Mouse (Mus musculus) intestine, embryonic 16.5 days (tissue): ENCODE data around the gene Cybc1. TPM values are rescaled to one million over a fixed set of nuclear protein-coding genes. Genes with fewer than 3 reads are reported as not detected.

Experiments used
- ATAC-seq: fragments of 200-750 bp; cut with Nextera tagmentation; 2 replicates; pipeline ENCODE4 v1.8.0; 2017; ENCODE audit warnings: moderate TSS enrichment, moderate library complexity
- H3K27ac ChIP-seq: fragments of 300-500 bp; sonication (generic); 2 replicates; pipeline ENCODE4 v1.5.1; 2014; ENCODE audit warnings: mild to moderate bottlenecking, low read length
- H3K27me3 ChIP-seq: fragments of 300-500 bp; sonication (generic); replicated peaks from 2 replicates; pipeline ENCODE4 v1.6.1; 2014; ENCODE audit warnings: low read length, control low read depth, mixed read lengths; ENCODE audit not compliant: control insufficient read depth, insufficient read depth
- H3K36me3 ChIP-seq: fragments of 300-500 bp; sonication (generic); 2 replicates; pipeline ENCODE4 v1.6.1; 2014; ENCODE audit warnings: low read length, control low read depth; ENCODE audit not compliant: control insufficient read depth, insufficient read depth
- H3K4me1 ChIP-seq: fragments of 300-500 bp; sonication (generic); 2 replicates; pipeline ENCODE4 v1.6.1; 2014; ENCODE audit warnings: low read length, control low read depth, mixed read lengths; ENCODE audit not compliant: control insufficient read depth, insufficient read depth
- H3K4me2 ChIP-seq: fragments of 300-500 bp; sonication (generic); 2 replicates; pipeline ENCODE4 v1.6.1; 2014; ENCODE audit warnings: low read depth, low read length, control low read depth
- H3K4me3 ChIP-seq: fragments of 300-500 bp; sonication (generic); 2 replicates; pipeline ENCODE4 v1.5.1; 2014; ENCODE audit warnings: mild to moderate bottlenecking, low read length
- H3K9ac ChIP-seq: fragments of 300-500 bp; sonication (generic); 2 replicates; pipeline ENCODE4 v1.6.1; 2014; ENCODE audit warnings: low read depth, low read length
- H3K9me3 ChIP-seq: fragments of 300-500 bp; sonication (generic); 2 replicates; pipeline ENCODE4 v1.6.1; 2016; ENCODE audit warnings: low read length, control low read depth; ENCODE audit not compliant: control insufficient read depth
- WGBS: fragments of 180-500 bp; shearing (Covaris S2); extraction: QIAGEN DNeasy Blood & Tissue Kit; methylation state at CpG from one replicate; pipeline ENCODE4 v1.1.7; 2014; 5-methylcytosine and 5-hydroxymethylcytosine counted together
- polyA plus RNA-seq: library from polyadenylated mRNA; unstranded; fragments of >200 nt; fragmentation: Nextera tagmentation; extraction: Ambion mirVana; gene quantifications from 2 replicates; pipeline ENCODE4 v1.2.1, GENCODE M21; 2015

Cybc1 gene
- polyA plus RNA-seq, 1 experiment from 2014 or later = 36.5 TPM

GRCm38 (mm10) chr11:121220771-121221170 lies 8.4 kb downstream of the Cybc1 start:
- Histone ChIP-seq H3K4me1 (no peaks in the 10 kb centered on the region), H3K36me3 (peaks cover 35% of the 10 kb centered on the region), H3K27me3 (no peaks in the 10 kb centered on the region), H3K27ac (no peak overlapping the region), H3K9ac (no peak overlapping the region), H3K9me3 (no peaks in the 10 kb centered on the region), H3K4me2 (no peak overlapping the region), H3K4me3 (no peak overlapping the region)
- no peak for ATAC-seq
- 91% methylated on average over 5 of the region's 5 CpGs for WGBS

- no peak for ATAC-seq
- H3K9ac ChIP-seq = no peak overlapping the region
- H3K9me3 ChIP-seq = no peaks in the 10 kb centered on the region
- H3K36me3 ChIP-seq = peaks cover 32% of the 10 kb centered on the region
- H3K4me1 ChIP-seq = no peaks in the 10 kb centered on the region
- no peak overlapping the region for H3K4me3 ChIP-seq
- H3K27me3 ChIP-seq = no peaks in the 10 kb centered on the region
- H3K4me2 ChIP-seq = no peak overlapping the region
- WGBS = 89% methylated on average over 11 of the region's 11 CpGs
- no peak overlapping the region for H3K27ac ChIP-seq
Measured at GRCm38 (mm10) chr11:121219776-121220175, 9.3 kb downstream of the Cybc1 start.

DNA sequence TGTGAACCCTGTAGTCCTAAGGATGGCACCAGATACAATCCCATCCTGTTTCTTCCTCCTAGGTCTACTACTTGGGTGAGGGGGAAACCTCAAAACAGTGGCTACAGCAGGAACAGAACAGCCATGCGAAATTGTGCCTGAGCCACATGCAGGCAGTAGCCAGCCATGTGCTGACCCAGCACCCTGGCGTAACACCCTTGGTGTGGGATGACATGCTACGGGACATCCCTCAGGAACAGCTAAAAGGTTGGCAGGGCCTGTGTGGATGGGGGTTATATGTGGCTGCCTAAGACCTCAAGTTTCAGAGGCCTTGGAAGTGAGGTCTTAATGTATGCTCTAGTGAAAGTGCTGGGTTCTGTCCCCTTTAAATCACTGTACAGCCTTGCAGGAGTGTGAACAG lies 12.3 kb downstream of the Cybc1 start:
- no peak overlapping the region for H3K9ac ChIP-seq

DNA sequence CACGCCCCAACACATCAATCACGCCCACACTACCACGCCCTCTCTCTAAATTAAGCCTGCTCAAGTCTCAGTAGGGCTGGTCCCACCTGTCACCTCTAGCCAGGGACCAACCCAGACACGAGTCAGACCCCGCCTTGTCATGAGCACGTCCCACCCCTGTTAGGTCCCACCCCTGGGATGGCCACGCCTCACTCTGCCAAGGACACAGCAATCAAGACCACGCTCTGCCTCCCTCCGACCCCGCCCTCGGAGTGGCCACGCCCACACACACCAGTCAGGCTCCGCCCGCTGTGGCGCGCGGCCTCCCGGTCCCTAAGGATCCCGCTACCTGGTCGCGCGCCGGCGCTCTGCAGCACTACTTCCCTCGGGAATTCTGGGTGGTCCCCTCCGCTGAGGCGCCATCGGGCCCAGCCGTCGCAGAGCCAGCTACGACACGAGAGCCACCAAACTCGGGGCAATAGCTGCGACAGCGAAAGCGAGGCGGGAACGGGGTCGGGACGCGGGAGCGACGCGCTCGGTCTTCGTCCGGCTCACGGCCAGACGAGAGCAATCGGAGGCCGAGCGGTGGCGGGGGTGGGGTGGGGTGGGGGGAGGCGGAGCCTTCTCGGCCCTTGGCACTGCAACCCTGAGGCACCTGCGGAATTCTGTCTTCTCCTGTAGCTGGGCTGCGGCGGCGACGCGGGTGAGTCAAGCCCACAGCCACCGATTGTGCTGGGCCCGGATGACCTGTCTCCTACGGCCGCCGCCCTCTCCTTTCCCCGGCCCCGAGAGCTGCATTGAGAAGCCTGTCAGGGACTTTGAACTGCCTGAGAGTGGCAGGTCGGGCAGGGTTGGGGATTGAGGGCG lies 24.7 kb downstream of the Cybc1 start, which contains the start of the genes Hexdc and Ogfod3:
Gene Hexdc, plus strand, starts transcription at position 273 of the 846 bp plus-strand sequence.
Gene Ogfod3, minus strand, starts transcription at position 551 of the 846 bp plus-strand sequence.
- Histone ChIP-seq H3K9ac (peak within 1 kb of the TSS; percentile 85), H3K4me2 (peak within 1 kb of the TSS; percentile 64), H3K4me3 (peak within 1 kb of the TSS; percentile 81), H3K27ac (peak within 1 kb of the TSS; percentile 90), H3K9me3 (no peaks in the 10 kb centered on the region), H3K27me3 (no peaks in the 10 kb centered on the region), H3K4me1 (peaks cover 10% of the 10 kb centered on the region; the same call in 1 of the 2 replicates), H3K36me3 (no peaks in the 10 kb centered on the region)
- ATAC-seq = peak; percentile 99
- under 1% methylated on average over 69 of the region's 70 CpGs for WGBS

More for the DNA sequence above, 12.3 kb downstream of the Cybc1 start:
- WGBS = 93% methylated on average over 3 of the region's 3 CpGs
- no peak overlapping the region for H3K27ac ChIP-seq
- ATAC-seq = no peak
- H3K4me2 ChIP-seq = no peak overlapping the region
- no peaks in the 10 kb centered on the region for H3K4me1 ChIP-seq
- H3K36me3 ChIP-seq = peaks cover 9% of the 10 kb centered on the region; the same call in 1 of the 2 replicates
- no peaks in the 10 kb centered on the region for H3K27me3 ChIP-seq
- H3K4me3 ChIP-seq = no peak overlapping the region
- H3K9me3 ChIP-seq = no peaks in the 10 kb centered on the region

GRCm38 (mm10) chr11:121203859-121204160 lies 25.3 kb downstream of the Cybc1 start:
- H3K27ac ChIP-seq = no peak overlapping the region
- peak overlapping the region; percentile 81 for H3K4me3 ChIP-seq
- no peaks in the 10 kb centered on the region for H3K36me3 ChIP-seq
- H3K9ac ChIP-seq = peak overlapping the region; percentile 85
- no peaks in the 10 kb centered on the region for H3K27me3 ChIP-seq
- under 1% methylated on average over 5 of the region's 5 CpGs for WGBS
- H3K9me3 ChIP-seq = no peaks in the 10 kb centered on the region
- H3K4me1 ChIP-seq = peaks cover 10% of the 10 kb centered on the region; the same call in 1 of the 2 replicates
- no peak for ATAC-seq
- peak overlapping the region; percentile 64 for H3K4me2 ChIP-seq

DNA sequence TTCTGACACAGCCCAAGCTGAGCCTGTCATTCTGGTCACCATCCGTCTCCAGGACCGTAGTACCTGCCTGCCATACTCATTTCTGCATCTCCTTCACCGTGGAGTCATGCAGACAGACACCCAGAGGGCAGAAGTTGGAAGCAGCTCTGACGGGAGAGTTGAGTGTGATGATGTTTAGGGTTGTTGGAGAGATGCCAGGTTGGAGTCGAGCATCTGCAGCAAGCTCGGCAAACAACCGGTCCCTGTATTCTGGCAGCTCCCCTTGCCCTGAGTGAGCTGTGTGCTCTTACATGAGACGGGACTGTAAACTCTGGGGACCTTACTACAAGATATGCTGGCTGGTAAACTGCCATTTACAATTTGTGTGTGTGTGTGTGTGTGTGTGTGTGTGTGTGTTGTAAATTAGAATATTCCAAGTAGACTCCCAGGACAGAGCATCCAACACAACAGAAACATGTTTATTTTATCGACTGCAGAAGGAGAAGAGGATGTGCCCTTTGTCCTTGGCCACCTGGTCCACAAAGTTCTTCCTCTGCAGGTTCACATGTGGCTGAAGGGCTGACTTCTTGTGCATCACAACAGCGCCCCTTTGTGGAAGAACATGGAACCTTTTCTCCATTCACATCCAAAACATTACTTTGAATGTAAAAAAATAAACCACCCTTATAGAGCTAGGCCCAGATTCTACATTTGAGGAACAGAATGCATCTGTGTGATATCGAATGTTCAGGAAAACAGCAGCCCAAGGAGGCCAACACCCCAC lies 27.5 kb downstream of the Cybc1 start:
- Histone ChIP-seq H3K9ac (no peak overlapping the region), H3K4me2 (no peak overlapping the region), H3K4me1 (peaks cover 10% of the 10 kb centered on the region; the same call in 1 of the 2 replicates), H3K27ac (no peak overlapping the region), H3K4me3 (no peak overlapping the region), H3K27me3 (no peaks in the 10 kb centered on the region), H3K36me3 (no peaks in the 10 kb centered on the region), H3K9me3 (no peaks in the 10 kb centered on the region)
- no peak for ATAC-seq
- 40% methylated on average over 11 of the region's 11 CpGs for WGBS

GRCm38 (mm10) chr11:121200781-121201180 lies 28.3 kb downstream of the Cybc1 start:
- H3K27me3 ChIP-seq = no peaks in the 10 kb centered on the region
- 93% methylated on average over 6 of the region's 6 CpGs for WGBS
- no peak overlapping the region for H3K9ac ChIP-seq
- H3K4me1 ChIP-seq = peaks cover 10% of the 10 kb centered on the region; the same call in 1 of the 2 replicates
- no peaks in the 10 kb centered on the region for H3K9me3 ChIP-seq
- H3K4me3 ChIP-seq = no peak overlapping the region
- no peaks in the 10 kb centered on the region for H3K36me3 ChIP-seq
- H3K4me2 ChIP-seq = no peak overlapping the region
- no peak for ATAC-seq
- H3K27ac ChIP-seq = no peak overlapping the region

GRCm38 (mm10) chr11:121199851-121200250 lies 29.3 kb downstream of the Cybc1 start:
- no peak overlapping the region for H3K9ac ChIP-seq
- no peak overlapping the region for H3K4me2 ChIP-seq
- ATAC-seq = no peak
- no peaks in the 10 kb centered on the region for H3K27me3 ChIP-seq
- no peak overlapping the region for H3K4me3 ChIP-seq
- H3K4me1 ChIP-seq = peaks cover 10% of the 10 kb centered on the region; the same call in 1 of the 2 replicates
- H3K9me3 ChIP-seq = no peaks in the 10 kb centered on the region
- WGBS = 73% methylated on average over 4 of the region's 4 CpGs
- H3K27ac ChIP-seq = no peak overlapping the region
- H3K36me3 ChIP-seq = no peaks in the 10 kb centered on the region

DNA sequence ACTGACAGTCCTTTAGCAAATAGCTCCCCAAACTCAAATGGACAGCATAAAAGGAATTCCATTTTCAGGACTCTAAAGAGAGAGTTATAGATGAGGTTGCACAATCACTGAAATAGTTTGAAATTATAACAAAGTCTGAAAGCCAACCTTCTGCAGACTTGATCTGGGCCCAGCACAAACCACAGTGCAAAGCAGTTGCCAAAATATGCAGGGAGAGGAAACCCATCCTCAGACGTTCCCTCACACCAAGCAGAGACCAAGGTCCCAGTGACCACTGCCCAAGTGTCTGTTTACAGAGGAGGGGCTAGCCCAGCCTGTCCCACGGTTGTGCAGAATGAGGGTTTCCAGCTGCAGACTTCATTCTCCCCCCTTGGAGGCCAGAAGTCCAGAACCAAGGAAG lies 30.5 kb downstream of the Cybc1 start:
- H3K4me3 ChIP-seq = no peak overlapping the region
- WGBS = 33% methylated on average over 2 of the region's 2 CpGs

More for the DNA sequence above, 30.5 kb downstream of the Cybc1 start:
- no peak for ATAC-seq
- Histone ChIP-seq H3K9me3 (no peaks in the 10 kb centered on the region), H3K4me1 (peaks cover 7% of the 10 kb centered on the region; the same call in 1 of the 2 replicates), H3K9ac (no peak overlapping the region), H3K27ac (no peak overlapping the region), H3K4me2 (no peak overlapping the region), H3K27me3 (no peaks in the 10 kb centered on the region), H3K36me3 (no peaks in the 10 kb centered on the region)
